Mouse (Mus musculus) spleen, adult 12 weeks (tissue): ENCODE results near the gene Dnttip1.
A peak's percentile ranks its signal among the peaks of the same experiment; 100 is the strongest.
"Not testable (repeated sequence)": the region's sequence is repeated elsewhere in the genome, so short reads cannot be mapped to it uniquely, and the experiment has no call there.

Source experiments
- DNase-seq: peaks from one replicate; pipeline ENCODE4 v3.0.0; 2022; ENCODE audit warnings: low spot score

Gene Dnttip1

DNA sequence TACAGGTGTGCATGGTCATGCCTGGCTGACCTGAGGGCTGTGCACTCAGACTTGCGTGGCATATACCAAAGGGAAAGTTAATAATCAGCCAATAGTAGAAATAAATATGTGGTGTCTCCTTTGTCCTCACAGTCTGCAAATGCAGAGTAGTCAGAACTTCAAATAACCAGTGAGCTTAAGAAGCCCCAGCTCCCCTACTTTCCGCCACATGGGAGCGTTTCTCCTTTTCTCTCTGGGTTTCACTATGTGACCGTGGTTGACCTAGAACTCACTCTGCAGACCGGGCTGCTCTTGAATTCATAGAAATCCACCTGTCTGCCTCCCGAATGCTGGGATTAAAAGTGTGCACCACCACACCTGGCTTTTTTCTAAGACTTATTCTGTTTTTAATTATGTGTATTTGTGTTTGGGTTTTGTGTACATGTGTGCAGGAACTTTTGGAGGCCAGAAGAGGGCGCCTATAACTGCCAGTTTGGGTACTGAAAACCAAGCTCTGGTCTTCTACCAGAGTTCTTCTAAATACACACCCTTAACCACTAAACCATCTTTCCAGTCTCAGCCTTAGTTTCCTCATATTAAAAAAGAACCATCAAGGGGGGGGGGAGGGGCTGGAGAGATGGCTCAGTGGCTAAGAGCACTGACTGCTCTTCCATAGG is 38.3 kb downstream of the Dnttip1 start:
- DNase-seq, result no peak

- DNase-seq, result no peak
Measured at GRCm38 (mm10) chr2:164784869-164785420, 39.2 kb downstream of the Dnttip1 start.

DNA sequence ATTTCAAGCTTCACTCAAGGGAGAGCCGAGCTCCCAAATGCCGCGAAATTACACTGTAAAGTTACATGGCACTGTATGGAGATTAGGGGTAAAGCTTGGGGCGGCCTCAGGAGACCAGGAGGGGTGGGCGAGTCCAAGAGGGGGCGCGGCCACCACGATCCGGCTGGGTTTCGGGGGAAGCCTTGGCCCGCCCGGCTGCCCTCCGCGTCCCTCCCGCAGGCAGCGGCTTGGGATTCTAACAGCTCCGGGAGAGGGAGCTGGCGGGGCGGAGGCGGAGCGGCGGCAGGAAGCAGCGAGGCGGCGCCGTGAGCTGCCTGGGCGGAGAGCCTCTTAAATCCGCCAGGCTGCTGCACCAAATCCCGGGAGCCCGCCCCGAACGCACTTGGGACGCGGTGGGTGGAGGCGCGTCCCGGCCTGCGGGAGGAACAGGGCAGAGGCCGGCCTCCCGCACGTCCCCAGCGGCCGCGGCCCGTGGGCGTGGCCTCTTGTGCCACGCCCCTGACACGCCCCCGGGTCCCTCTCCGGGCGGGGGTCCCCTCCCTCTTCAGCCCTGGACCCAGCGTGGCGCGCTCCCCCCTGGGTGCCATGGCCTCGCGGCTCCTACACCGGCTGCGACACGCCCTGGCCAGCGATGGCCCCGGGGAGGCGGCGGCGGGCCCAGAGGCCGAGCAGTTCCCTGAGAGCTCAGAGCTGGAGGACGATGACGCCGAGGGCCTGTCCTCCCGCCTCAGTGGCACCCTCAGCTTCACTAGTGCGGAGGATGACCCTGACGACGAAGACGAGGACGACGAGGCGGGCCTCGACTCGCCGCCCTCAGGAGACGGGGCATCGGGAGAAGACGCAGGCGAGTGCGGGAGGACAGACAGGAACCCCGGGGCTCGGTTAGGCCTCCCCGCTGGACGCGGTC is 40.0 kb downstream of the Dnttip1 start, which contains the start of gene Snx21:
Gene Snx21, plus strand, starts transcription at position 343 of the 907 bp plus-strand sequence.
- DNase-seq, result peak; percentile 62

DNA sequence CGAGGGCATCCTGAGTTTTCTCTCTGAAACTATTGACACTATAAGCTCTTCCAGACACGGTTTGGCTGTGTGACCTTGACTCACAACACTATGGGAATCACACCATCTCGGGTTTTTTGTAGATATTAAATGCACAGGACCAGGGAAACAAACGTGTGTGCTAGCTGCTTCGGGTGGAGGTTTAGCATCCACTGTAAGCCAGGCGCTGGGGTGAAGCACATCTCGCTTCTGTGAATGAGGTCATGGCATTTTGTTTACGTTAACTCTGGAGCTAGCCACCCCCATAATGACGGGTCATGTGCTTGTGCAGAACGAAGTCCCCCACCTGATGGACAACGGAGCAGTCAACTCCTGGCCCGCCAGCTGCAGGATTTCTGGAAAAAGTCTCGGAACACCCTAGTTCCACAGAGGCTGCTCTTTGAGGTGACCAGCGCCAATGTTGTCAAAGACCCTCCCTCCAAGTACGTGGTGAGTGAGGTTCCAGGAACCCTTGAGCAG is 40.7 kb downstream of the Dnttip1 start:
- no peak for DNase-seq

GRCm38 (mm10) chr2:164787032-164787431 is 41.2 kb downstream of the Dnttip1 start:
- DNase-seq, result no peak

GRCm38 (mm10) chr2:164787779-164788178 is 42.0 kb downstream of the Dnttip1 start:
- no peak for DNase-seq

DNA sequence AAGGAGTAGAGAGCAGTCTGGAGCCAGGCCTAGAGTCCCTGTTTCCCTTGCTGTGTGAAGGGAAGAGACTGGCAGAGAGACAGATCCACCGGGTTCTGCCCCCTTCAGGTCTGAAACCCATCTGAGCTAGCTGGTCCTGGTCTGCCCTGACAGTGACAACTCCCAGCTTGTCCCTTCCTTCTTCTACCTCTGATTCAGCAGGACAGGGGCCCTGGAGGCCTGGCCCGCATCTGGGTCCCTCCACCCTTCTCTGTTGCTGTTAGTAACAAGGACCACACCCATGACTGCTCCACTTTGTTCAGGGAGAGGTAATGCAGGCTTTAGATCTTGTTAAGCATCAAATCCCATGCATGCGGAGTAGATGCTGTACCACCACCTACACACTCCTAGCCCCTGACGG is 42.6 kb downstream of the Dnttip1 start:
- no peak for DNase-seq

DNA sequence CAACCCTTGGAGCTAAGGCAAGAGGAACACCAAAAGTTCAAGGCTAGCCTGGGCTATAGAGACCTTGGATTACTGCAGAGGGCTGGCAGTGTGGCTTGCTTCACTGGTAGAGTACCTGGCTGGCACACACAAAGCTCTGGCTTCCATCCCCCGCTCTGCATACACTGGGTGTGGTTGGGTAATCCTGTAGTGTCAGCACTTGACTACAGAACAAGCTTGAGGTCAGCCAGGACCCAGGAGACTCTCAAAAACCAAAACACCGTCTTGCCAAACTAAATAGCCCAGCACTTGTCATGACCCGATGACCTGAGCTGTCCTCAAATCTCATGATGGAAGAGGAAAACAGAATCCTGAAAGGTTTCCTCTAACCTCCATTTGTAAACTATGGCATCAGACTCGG is 44.7 kb downstream of the Dnttip1 start:
- DNase-seq, result no peak

DNA sequence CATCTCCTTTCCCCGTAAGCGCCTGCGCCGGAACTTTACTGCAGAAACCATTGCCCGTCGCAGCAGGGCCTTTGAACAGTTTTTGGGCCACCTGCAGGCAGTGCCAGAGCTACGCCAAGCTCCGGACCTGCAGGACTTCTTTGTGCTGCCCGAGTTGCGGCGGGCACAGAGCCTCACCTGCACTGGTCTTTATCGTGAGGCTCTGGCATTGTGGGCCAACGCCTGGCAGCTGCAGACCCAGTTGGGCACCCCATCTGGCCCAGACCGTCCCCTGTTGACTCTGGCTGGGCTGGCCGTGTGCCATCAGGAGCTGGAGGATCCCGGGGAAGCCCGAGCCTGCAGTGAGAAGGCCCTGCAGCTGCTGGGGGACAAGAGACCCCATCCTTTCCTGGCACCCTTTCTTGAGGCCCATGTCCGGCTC is 46.1 kb downstream of the Dnttip1 start:
- no peak for DNase-seq

DNA sequence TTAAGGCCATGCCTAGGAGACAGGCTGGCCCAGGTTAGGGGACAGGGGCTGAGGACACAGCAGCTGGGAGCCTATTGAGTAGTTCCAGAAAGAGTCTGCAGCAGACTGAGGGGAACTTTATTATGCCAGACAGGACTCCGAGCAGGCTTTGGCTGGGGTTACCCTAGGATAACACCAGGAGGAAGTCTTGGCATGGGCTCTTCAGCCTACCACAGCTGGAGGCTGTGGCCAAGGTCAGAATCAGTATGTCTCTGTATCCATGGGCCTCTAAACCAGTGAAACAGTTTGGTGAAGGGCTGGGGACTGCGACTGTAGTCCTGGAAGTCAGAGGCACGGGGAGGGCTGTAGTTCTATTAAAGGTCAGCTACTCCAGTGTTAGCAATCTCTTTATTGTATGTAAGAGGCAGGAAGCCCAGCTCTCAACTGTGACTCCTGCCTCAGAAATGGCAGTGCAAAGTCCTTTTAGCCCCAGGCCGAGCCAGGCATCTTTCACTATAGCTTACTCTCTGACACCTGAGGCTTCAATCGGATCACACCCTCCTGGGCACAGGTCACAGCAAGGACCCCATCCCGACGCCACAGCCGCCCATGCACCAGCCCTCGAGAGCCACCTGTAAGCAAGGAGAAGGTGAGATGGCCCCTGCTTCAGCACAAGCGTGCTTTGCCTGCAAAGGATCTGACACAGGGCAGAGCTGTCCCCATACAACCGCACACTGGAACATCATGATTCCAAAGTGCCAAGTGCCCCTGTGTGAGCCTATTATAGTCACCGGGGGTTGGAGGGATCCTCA is 46.8 kb downstream of the Dnttip1 start:
- no peak for DNase-seq

DNA sequence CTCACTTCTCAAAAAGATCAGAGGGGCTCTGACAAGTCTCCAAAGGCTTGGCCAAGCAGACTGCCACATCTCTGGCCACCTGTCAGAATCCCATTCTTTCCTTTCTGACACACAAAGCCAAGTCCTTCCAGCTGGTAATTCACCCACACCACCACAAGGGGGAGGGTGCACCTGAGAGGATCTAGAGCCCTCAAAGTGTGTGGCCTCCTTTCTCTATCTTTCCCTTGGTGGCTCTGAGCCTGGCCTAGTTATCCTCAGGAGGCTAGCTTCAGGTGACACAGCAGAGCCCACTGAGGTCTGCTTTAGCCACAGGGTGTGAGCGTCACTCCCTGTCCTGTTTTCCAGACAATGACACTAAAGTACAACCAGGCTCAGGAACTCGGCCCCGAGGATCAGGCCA is 47.5 kb downstream of the Dnttip1 start:
- peak; percentile 44 for DNase-seq

DNA sequence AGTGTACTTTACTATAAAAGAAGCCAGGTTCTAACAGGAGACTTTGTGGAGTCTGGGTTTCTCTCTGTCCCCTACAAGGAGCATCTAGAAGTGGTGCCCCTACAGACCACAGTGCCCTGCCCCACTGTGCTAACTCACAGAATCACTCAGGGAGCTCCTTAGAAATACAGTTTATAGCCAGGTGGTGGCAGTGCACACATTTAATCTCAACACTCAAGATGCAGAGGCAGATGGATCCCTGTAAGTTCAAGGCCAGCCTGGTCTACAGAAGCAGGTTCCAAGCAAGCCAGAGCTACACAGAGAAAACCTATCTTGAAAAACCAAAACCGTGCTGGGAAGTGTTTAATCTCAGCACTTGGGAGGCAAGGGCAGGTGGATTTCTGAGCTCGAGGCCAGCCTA is 48.0 kb downstream of the Dnttip1 start:
- DNase-seq, result no peak

GRCm38 (mm10) chr2:164794293-164794692 is 48.5 kb downstream of the Dnttip1 start:
- peak; percentile 68 for DNase-seq

DNA sequence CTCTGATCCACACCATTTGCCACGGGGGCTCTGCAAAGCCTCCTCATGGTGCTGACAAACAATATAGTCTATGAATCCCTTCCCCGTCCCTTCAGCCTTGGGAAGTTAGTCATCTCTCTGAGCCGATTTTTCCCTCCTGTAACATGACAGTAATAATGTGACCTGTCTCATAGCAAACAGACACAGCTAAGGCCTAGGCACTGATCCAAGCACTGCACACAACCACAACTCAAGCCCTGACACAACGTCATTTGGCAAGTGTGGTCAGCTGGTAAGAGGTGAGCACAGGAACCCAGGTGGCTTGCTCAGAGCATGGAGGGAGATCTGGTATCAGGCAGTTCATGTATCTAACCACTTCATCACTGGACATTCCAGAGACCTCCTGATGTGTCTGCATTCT is 50.1 kb downstream of the Dnttip1 start:
- no peak for DNase-seq

- DNase-seq, result not testable (repeated sequence)
Measured at GRCm38 (mm10) chr2:164798554-164798953, 52.8 kb downstream of the Dnttip1 start.

DNA sequence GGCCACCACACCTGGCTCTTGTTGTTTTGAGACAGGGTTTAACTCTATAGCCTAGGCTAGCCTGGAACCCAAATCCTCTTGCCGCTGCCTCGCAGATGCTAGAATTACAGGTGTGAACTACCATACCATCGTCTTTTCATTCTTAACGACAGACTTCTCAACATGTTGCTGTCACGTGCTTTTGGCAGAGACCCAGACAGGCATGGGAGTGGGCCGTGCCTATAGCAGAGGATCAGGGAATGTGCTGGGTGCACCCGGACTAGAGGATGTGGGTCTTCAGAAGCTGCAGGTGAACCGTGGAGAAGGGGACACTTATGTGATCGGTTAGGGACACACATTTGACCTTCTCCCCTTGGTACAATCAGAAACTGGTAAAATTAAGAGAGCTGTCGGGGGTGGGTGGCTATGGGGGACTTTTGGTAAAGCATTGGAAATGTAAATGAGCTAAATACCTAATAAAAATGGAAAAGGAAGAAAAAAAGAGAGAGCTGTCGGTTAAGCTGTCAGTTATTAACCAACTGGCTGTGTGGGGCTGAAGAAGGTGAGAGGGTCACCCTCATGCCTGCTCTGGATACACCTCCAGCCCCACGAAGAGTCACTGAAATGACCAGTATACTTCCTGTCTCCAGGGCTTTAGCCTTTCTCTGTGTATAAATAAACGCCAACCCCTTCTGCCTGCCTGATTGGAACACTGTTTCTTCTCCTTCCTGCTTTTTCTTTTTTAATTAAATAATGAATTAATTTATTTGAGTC is 54.6 kb downstream of the Dnttip1 start:
- no peak for DNase-seq

GRCm38 (mm10) chr2:164803201-164803920 is 57.6 kb downstream of the Dnttip1 start:
- no peak for DNase-seq

DNA sequence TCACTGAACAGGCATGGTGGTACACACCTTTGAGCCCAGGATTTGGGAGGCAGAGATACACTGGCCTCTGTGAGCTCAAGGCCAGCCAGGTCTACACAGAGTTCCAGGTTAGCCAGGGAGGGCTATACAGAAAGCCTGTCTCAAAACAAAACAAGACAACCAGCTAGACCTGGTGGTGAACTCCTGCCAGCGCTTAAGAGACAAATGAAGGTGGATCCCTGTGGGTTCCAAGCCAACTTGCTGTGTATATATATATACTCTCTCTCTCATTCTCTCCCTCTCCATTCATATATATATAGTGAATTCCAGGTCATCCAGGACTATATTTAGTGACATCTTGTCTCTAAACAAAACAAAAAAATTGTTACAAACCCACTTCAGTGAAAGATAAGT is 58.1 kb downstream of the Dnttip1 start:
- DNase-seq, result no peak

GRCm38 (mm10) chr2:164804533-164805331 is 58.9 kb downstream of the Dnttip1 start, which contains the start of the genes Acot8 and Zswim3:
Gene Acot8 (minus strand): TSS chr2:164804882.
Gene Zswim3 (plus strand): TSS chr2:164805098.
- peak; percentile 98 for DNase-seq

GRCm38 (mm10) chr2:164805332-164805718 is 59.5 kb downstream of the Dnttip1 start:
- DNase-seq, result no peak
